Mouse (Mus musculus): ENCODE results near the gene Inmt.

GRCm38 (mm10) chr6:55161311-55161761, 13.5 kb downstream of the Inmt start:
- TF ChIP-seq CTCF (IDR thresholded peaks at IDR 0.05; ENCODE audit: extremely low read depth, insufficient read depth, low read length) (no peak), POLR2A (IDR thresholded peaks at IDR 0.05; ENCODE audit: extremely low read depth, insufficient read depth, low read length) (no peak)

All from cortical plate, adult 2 months (tissue).